Mouse (Mus musculus) lung, postnatal 0 days (tissue): ENCODE data around the gene Dtnbp1. TPM values are rescaled to one million over a fixed set of nuclear protein-coding genes. Genes with fewer than 3 reads are reported as not detected.
A peak's percentile ranks its signal among the peaks of the same experiment; 100 is the strongest.

Experiments used
- ATAC-seq: fragments of 200-750 bp; cut with Nextera tagmentation; 2 replicates; pipeline ENCODE4 v1.8.0; 2017; ENCODE audit warnings: moderate library complexity
- DNase-seq: peaks from one replicate; pipeline ENCODE4 v3.0.0-alpha.2; 2016; ENCODE audit warnings: low spot score
- H3K27ac ChIP-seq: fragments of 300-500 bp; sonication (generic); 2 replicates; pipeline ENCODE4 v1.5.1; 2014; ENCODE audit warnings: antibody characterized with exemption, mild to moderate bottlenecking, low read length, mixed read lengths
- H3K27me3 ChIP-seq: fragments of 300-500 bp; sonication (generic); replicated peaks from 2 replicates; pipeline ENCODE4 v1.6.1; 2014; ENCODE audit warnings: low read length, mixed read lengths; ENCODE audit not compliant: insufficient read depth
- H3K36me3 ChIP-seq: fragments of 300-500 bp; sonication (generic); 2 replicates; pipeline ENCODE4 v1.6.1; 2014; ENCODE audit warnings: low read length, mixed read lengths; ENCODE audit not compliant: insufficient read depth
- H3K4me1 ChIP-seq: fragments of 300-500 bp; sonication (generic); 2 replicates; pipeline ENCODE4 v1.6.1; 2014; ENCODE audit warnings: antibody characterized with exemption, low read depth, low read length, mixed read lengths; ENCODE audit not compliant: insufficient read depth
- H3K4me2 ChIP-seq: fragments of 300-500 bp; sonication (generic); replicated peaks from 2 replicates; pipeline ENCODE4 v1.6.1; 2014; ENCODE audit warnings: low read depth, mild to moderate bottlenecking, low read length, moderate library complexity, mixed read lengths
- H3K4me3 ChIP-seq: fragments of 300-500 bp; sonication (generic); 2 replicates; pipeline ENCODE4 v1.5.1; 2014; ENCODE audit warnings: low read depth, low read length
- H3K9ac ChIP-seq: fragments of 300-500 bp; sonication (generic); replicated peaks from 2 replicates; pipeline ENCODE4 v1.6.1; 2014; ENCODE audit warnings: low read depth, mild to moderate bottlenecking
- H3K9me3 ChIP-seq: fragments of 300-500 bp; sonication (generic); 2 replicates; pipeline ENCODE4 v1.6.1; 2016; ENCODE audit warnings: low read length, mixed read lengths
- CTCF ChIP-seq: IDR thresholded peaks from 2 replicates; pipeline ENCODE4 v1.5.1; 2016; ENCODE audit warnings: antibody characterized with exemption, mild to moderate bottlenecking
- EP300 ChIP-seq: IDR thresholded peaks from 2 replicates; pipeline ENCODE4 v1.6.1; 2016; ENCODE audit warnings: antibody characterized with exemption, mild to moderate bottlenecking, control low read depth
- WGBS: fragments of 180-500 bp; shearing (Covaris S2); extraction: QIAGEN DNeasy Blood & Tissue Kit; methylation state at CpG from one replicate; pipeline ENCODE4 v1.1.7; 2014; 5-methylcytosine and 5-hydroxymethylcytosine counted together
- polyA plus RNA-seq: library from polyadenylated mRNA; unstranded; fragments of >200 nt; fragmentation: Nextera tagmentation; extraction: Ambion mirVana; gene quantifications from 2 replicates; pipeline ENCODE4 v1.2.1, GENCODE M21; 2015

Dtnbp1 gene
- polyA plus RNA-seq, 1 experiment from 2014 or later: 60.0 TPM

DNA sequence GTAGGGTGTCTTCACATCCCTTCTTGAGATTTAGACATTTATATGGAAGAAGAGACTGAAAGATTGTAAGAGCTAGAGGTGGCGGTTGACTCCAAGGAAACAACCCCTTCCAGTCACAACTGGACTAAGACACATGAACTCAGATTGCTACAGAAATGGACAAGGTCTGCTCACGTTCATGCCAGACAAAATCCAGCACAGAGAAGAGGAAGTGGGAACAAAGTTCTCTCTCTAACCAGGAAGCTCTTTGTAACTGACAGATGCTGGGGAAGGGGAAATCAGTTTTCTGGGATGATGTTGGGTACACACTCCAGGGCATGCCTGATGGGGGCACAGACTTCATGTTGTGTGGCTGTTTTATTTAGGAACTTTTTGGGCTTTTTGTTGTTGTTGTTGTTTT lies 75.6 kb downstream of the Dtnbp1 start:
- peak; percentile 47 for DNase-seq
- no peak for TF ChIP-seq CTCF
- no peak for TF ChIP-seq EP300
- H3K9ac ChIP-seq: no peak overlapping the region
- WGBS: 66% methylated on average over 2 of the region's 2 CpGs
- H3K27me3 ChIP-seq: no peaks in the 10 kb centered on the region
- no peaks in the 10 kb centered on the region for H3K4me1 ChIP-seq
- peaks cover 18% of the 10 kb centered on the region; the same call in 1 of the 2 replicates for H3K36me3 ChIP-seq
- no peaks in the 10 kb centered on the region for H3K9me3 ChIP-seq
- H3K4me3 ChIP-seq: no peak overlapping the region
- no peak overlapping the region for H3K4me2 ChIP-seq
- no peak overlapping the region for H3K27ac ChIP-seq
- peak; percentile 11; the same call in 1 of the 2 replicates for ATAC-seq

DNA sequence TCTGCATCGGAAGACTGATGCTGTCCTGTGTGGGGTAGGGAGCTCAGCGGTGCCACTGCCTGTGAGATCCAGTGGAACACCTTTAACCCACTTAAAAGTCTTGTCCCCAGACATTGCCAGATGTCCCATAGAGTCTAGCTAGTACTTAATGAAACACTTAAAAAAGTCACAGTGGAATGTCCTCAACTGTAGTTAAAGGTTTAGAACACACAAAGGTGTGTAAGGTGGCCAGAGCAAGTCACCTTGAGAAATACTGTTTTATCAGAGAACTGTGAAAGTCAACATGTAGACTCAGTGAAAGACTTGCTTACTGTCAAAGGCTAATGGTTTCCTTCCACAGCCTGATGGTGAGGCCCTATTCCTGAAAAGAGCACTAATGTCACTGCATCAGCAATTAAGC lies 76.8 kb downstream of the Dtnbp1 start:
- no peak overlapping the region for H3K9ac ChIP-seq
- H3K4me3 ChIP-seq: no peak overlapping the region
- H3K4me2 ChIP-seq: no peak overlapping the region
- H3K27ac ChIP-seq: no peak overlapping the region
- no peaks in the 10 kb centered on the region for H3K4me1 ChIP-seq
- no peaks in the 10 kb centered on the region for H3K9me3 ChIP-seq
- peak; percentile 34; the same call in 1 of the 2 replicates for TF ChIP-seq EP300
- TF ChIP-seq CTCF: no peak
- 81% methylated on average over 2 of the region's 2 CpGs for WGBS
- H3K27me3 ChIP-seq: no peaks in the 10 kb centered on the region
- DNase-seq (peak; percentile 54), ATAC-seq (peak; percentile 69)
- peaks cover 23% of the 10 kb centered on the region; the same call in 1 of the 2 replicates for H3K36me3 ChIP-seq

DNA sequence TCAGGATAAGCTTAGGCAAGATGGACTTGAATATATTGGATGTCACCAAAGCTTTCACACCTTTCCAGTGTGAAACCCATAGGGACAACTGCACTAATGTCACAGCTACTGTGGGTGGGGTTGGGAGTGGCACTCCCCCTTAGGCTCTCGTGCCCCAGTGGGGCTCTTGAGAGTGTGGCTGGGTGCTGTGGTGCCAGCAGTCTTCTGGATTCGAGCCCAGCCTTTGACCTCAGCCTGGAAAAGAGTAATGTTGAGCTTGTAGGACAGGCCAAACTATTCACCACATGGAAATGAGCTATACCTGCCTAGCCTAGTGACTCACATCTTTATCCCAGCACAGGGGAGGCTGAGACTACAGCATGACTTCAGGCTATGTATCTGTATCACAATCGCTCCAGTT lies 77.9 kb downstream of the Dtnbp1 start:
- no peak overlapping the region for H3K27ac ChIP-seq
- H3K9ac ChIP-seq: no peak overlapping the region
- H3K4me1 ChIP-seq: no peaks in the 10 kb centered on the region
- WGBS: 62% methylated on average over 3 of the region's 3 CpGs
- H3K4me3 ChIP-seq: no peak overlapping the region
- DNase-seq: no peak
- peaks cover 23% of the 10 kb centered on the region; the same call in 1 of the 2 replicates for H3K36me3 ChIP-seq
- ATAC-seq: no peak
- H3K9me3 ChIP-seq: no peaks in the 10 kb centered on the region
- H3K27me3 ChIP-seq: no peaks in the 10 kb centered on the region
- no peak overlapping the region for H3K4me2 ChIP-seq
- TF ChIP-seq CTCF (no peak), EP300 (no peak)

DNA sequence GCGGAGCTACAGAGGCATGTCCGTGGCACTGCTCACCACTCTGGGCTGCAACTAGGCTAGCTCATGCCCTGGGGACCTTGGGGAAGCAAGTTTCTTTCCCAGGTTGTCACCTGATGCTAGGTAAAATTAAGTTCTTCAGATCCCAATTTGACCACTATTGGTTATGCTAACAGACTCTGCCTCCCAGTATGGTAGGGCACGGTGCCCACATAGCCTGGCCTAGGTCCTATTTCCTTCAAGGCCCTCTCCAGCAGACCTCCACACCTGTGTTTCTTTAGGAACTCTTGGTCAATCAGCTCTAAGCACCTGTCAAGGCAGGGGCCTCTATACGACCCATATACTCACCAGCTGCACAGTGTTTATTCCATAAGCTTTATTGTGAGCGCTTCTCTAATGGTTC lies 80.2 kb downstream of the Dtnbp1 start:
- H3K4me2 ChIP-seq: no peak overlapping the region
- DNase-seq (no peak), ATAC-seq (no peak)
- H3K4me3 ChIP-seq: no peak overlapping the region
- H3K9me3 ChIP-seq: no peaks in the 10 kb centered on the region
- no peak for TF ChIP-seq EP300
- no peak for TF ChIP-seq CTCF
- no peak overlapping the region for H3K9ac ChIP-seq
- no peaks in the 10 kb centered on the region for H3K27me3 ChIP-seq
- no peak overlapping the region for H3K27ac ChIP-seq
- no peaks in the 10 kb centered on the region for H3K4me1 ChIP-seq
- 94% methylated on average over 5 of the region's 5 CpGs for whole genome bisulfite sequencing
- H3K36me3 ChIP-seq: peaks cover 33% of the 10 kb centered on the region

DNA sequence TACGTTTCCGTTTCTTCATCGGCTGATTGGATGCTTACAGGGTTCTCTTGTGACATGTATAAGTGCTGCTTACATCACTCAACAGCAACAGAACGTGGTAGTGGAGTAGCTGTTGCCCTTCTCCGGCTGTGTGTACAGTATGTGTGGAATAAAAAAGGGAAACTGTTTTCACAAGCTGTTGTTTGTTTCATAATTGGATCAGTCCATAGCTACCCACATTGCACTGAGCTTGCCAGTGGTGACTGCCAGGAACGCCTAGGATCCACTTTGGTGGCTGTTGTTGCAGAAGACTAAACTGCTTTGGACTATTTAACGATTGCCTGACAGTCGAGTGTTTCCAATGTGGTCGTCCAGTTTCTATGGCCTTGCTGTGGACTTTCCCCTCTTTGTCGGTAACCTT lies 80.9 kb downstream of the Dtnbp1 start:
- TF ChIP-seq CTCF (no peak), EP300 (no peak)
- H3K9ac ChIP-seq: no peak overlapping the region
- H3K36me3 ChIP-seq: peaks cover 36% of the 10 kb centered on the region
- no peak overlapping the region for H3K4me2 ChIP-seq
- H3K9me3 ChIP-seq: no peaks in the 10 kb centered on the region
- H3K27me3 ChIP-seq: no peaks in the 10 kb centered on the region
- H3K27ac ChIP-seq: no peak overlapping the region
- WGBS: 64% methylated on average over 10 of the region's 10 CpGs
- no peaks in the 10 kb centered on the region for H3K4me1 ChIP-seq
- ATAC-seq (no peak), DNase-seq (peak; percentile 15)
- no peak overlapping the region for H3K4me3 ChIP-seq

DNA sequence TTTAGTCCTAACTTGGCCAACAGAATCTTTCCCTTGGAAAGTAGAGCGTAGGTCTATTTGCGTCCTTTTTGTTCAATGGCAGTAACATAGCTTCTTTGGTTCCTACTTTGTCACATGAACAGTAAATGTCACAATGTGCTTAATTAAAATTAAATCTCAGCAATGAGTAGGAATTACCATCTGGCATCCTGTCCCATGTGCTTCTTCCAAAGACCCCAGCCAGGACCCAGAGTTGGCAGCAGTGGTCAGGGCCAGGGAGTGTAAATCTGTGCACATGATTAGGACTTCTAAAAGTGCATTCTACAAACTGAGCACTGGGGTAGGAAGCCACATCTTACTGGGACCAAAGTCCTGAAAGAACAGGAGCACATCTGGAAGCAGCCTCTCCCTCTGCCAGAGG lies 83.7 kb downstream of the Dtnbp1 start:
- Histone ChIP-seq H3K27me3 (no peaks in the 10 kb centered on the region), H3K4me3 (no peak overlapping the region), H3K9ac (no peak overlapping the region), H3K36me3 (peaks cover 50% of the 10 kb centered on the region), H3K27ac (no peak overlapping the region), H3K9me3 (no peaks in the 10 kb centered on the region), H3K4me2 (no peak overlapping the region), H3K4me1 (no peaks in the 10 kb centered on the region)
- no peak for TF ChIP-seq EP300
- TF ChIP-seq CTCF: no peak
- ATAC-seq (no peak), DNase-seq (no peak)
- 100% methylated on average over 2 of the region's 2 CpGs for WGBS

DNA sequence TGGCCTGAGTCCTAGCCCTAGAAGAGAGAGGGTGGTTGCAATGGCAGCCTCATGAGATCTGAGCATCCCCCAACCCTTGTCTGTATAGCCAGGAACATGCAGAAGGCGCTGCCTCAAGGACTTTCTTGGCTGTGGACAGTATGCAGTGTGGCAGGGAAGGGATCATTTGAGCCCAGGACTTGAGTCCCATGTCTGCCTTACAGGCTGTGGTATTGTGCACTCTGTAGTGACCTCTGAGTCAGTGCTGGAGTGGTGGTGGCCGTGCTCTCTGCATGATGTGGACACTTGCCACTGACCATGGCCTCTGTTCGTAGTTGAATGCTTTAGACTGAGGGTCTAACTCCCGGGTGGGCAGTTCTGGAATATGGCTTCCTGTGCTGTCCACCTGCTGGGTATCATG lies 84.7 kb downstream of the Dtnbp1 start:
- Histone ChIP-seq H3K4me3 (no peak overlapping the region), H3K4me2 (no peak overlapping the region), H3K36me3 (peaks cover 50% of the 10 kb centered on the region), H3K27ac (no peak overlapping the region), H3K9ac (no peak overlapping the region), H3K27me3 (no peaks in the 10 kb centered on the region), H3K9me3 (no peaks in the 10 kb centered on the region), H3K4me1 (no peaks in the 10 kb centered on the region)
- TF ChIP-seq CTCF: no peak
- no peak for TF ChIP-seq EP300
- ATAC-seq: no peak
- 93% methylated on average over 4 of the region's 4 CpGs for WGBS
- DNase-seq: no peak
